Mouse (Mus musculus) kidney, adult 2 months (tissue): ENCODE results near the gene Cby1. TPM values are rescaled to one million over a fixed set of nuclear protein-coding genes. Genes with fewer than 3 reads are reported as not detected.
A peak's percentile ranks its signal among the peaks of the same experiment; 100 is the strongest.

Experiments used
- DNase-seq: peaks from one replicate; pipeline ENCODE4 v3.0.0; 2021
- H3K27ac ChIP-seq: fragments of 200-500 bp; 2 replicates; pipeline ENCODE4 v1.5.1; 2012; ENCODE audit warnings: low read depth, low read length, control low read depth, inconsistent platforms; ENCODE audit not compliant: insufficient read depth
- H3K27me3 ChIP-seq: fragments of 200-500 bp; replicated peaks from 2 replicates; pipeline ENCODE4 v1.6.1; 2012; ENCODE audit warnings: mild to moderate bottlenecking, moderate library complexity, low read length, inconsistent platforms; ENCODE audit not compliant: control insufficient read depth, insufficient read depth
- H3K36me3 ChIP-seq: fragments of 200-500 bp; 2 replicates; pipeline ENCODE4 v1.6.1; 2012; ENCODE audit warnings: mild to moderate bottlenecking, moderate library complexity, low read length, inconsistent platforms; ENCODE audit not compliant: control insufficient read depth, insufficient read depth
- H3K4me1 ChIP-seq: fragments of 200-500 bp; 2 replicates; pipeline ENCODE4 v1.6.1; 2011; ENCODE audit warnings: low read length; ENCODE audit not compliant: control insufficient read depth, insufficient read depth
- H3K4me3 ChIP-seq: fragments of 200-500 bp; 2 replicates; pipeline ENCODE4 v1.5.1; 2011; ENCODE audit warnings: mild to moderate bottlenecking, low read depth, low read length, control low read depth; ENCODE audit not compliant: insufficient read depth
- CTCF ChIP-seq: fragments of 200-500 bp; conservative IDR thresholded peaks from 2 replicates; pipeline ENCODE4 v1.5.1; 2011; ENCODE audit warnings: low read depth, mild to moderate bottlenecking, control low read depth, low read length, moderate library complexity, mixed read lengths; ENCODE audit not compliant: insufficient read depth, insufficient read length
- POLR2A ChIP-seq: fragments of 200-500 bp; IDR thresholded peaks from one replicate; pipeline ENCODE4 v1.6.1; 2011; ENCODE audit warnings: low read depth, low read length, control low read depth
- WGBS: fragments of 180-500 bp; shearing (Covaris S2); methylation state at CpG from one replicate; pipeline ENCODE4 v1.1.7; 2018; 5-methylcytosine and 5-hydroxymethylcytosine counted together
- polyA plus RNA-seq: library from polyadenylated mRNA; depleted of rRNA; stranded (reverse); fragments of >200 nt; gene quantifications from 2 replicates; pipeline ENCODE4 v1.2.3, GENCODE M21; 2012; rRNA removed

The Cby1 gene
- 12.0 and 15.1 TPM in 2 replicates for polyA plus RNA-seq

DNA sequence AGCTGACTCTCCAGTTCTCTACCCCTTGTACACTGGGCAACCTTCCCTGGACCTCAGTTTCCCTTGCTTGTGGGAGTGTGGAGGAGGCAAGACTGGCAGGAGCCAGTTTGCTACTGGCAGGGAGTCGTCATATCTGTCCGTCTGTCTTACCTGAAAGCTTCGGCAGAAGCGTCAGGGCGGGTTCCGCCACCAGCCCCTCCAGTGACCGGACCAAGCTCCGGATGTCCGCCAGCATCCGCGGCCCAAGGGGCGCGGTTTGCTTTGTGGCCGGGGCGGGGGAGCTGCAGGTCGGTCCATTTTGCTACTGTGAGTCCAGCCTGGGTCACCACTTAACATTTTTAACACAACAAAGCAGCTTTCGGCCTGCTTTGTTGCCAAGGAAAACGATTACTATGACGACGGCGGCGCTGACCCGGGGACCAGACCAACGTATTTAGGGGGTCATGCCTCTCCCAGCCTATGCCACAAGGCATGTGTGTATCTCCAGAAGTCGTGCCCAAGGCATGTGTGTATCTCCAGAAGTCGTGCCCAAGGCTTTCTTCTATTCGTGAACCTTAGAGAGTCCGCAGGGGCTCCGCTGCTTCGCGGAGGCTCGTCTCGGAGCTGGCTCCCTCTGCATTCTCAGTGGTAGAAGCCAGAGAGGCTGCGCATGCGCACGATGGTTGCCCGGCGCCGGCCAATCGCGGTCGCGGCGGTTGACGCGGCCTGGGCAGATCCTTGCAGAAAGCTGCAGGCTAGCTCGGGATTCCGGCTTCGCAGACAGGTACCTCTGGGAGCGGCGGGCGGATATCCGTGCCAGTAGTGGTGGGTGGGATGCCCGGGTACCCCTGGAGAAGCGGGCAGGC lies at the start of gene Cby1, which contains the start of gene Fam227a:
Cby1 (plus strand) TSS at position 669 of the 845 bp plus-strand sequence.
Fam227a (minus strand) TSS at position 426 of the 845 bp plus-strand sequence.
- no peak for TF ChIP-seq CTCF
- no peak for TF ChIP-seq POLR2A
- peak within 1 kb of the TSS; percentile 96 for H3K27ac ChIP-seq
- H3K4me3 ChIP-seq: peak within 1 kb of the TSS; percentile 78
- no peaks in the 10 kb centered on the region for H3K36me3 ChIP-seq
- 0 out of 2 replicates have a peak, but pooled peaks cover 3% of the 10 kb centered on the region for H3K4me1 ChIP-seq
- under 1% methylated on average over 55 of the region's 55 CpGs for WGBS
- DNase-seq: peak; percentile 97
- H3K27me3 ChIP-seq: no peaks in the 10 kb centered on the region

DNA sequence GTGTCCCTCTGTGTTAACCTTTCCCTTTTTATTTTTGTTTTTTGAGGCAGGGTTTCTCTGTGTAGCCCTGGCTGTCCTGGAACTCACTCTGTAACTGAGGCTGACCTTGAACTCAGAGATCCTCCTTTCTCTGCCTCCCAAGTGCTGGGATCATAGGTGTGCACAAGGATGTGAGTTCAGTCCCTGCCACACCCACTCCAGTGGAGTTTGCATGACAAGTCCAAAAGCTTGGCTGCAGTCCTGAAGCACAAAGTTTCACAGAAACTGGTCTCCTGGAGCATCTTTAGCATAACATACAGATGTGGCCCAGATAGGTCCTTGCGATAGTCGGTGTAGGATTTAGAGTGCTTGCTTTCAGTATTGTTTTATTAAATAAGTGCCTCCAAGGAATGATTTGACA lies 49.8 kb upstream of the Cby1 start:
- TF ChIP-seq CTCF: no peak
- TF ChIP-seq POLR2A: no peak
- no peak overlapping the region for H3K27ac ChIP-seq
- H3K4me3 ChIP-seq: no peak overlapping the region
- H3K27me3 ChIP-seq: no peaks in the 10 kb centered on the region
- 97% methylated on average over 2 of the region's 2 CpGs for WGBS
- DNase-seq: no peak
- H3K36me3 ChIP-seq: no peaks in the 10 kb centered on the region
- H3K4me1 ChIP-seq: no peaks in the 10 kb centered on the region

DNA sequence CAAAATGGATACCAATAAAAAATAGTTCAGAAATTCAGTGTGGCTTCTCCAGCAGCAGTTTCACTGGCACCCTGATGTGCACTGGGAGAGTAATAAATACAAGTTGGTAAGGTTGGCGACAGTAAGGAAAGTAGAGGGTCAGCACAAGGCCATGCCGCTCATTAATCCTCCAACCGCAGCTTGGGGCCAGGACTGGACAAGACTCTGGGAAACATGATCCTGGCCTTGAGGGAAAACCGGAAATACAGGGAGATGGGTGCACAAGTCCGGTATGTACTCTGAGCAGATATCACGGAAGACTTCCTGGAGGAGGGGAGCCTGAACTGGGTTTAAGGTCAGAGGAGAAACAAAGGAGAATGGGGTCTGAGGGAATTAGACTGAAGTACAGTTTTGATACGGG lies 43.5 kb upstream of the Cby1 start:
- TF ChIP-seq POLR2A (no peak), CTCF (no peak)

DNA sequence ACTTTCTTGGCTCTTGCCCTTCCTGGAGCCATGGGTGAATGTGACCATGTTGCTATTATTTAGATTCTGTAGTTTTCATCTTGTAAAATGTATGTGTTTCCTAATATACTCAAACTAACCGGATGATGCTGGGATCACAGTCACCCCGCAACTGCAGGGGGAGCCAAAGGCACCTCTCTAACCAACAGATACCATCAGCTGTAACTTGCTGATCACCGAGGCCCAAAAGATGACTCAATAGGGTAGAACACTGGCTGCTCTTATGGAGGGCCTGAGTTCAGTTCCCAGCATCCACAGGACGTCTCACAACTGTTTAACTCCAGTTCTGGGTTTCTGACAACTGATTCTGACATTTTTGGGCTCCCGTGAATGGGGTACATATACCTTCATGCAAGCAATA lies 42.3 kb upstream of the Cby1 start:
- TF ChIP-seq CTCF: no peak
- no peak for TF ChIP-seq POLR2A
- no peaks in the 10 kb centered on the region for H3K27me3 ChIP-seq

More for the DNA sequence above, 43.5 kb upstream of the Cby1 start:
- no peaks in the 10 kb centered on the region for H3K36me3 ChIP-seq
- no peak overlapping the region for H3K27ac ChIP-seq
- no peak for DNase-seq
- WGBS: 65% methylated on average over 7 of the region's 7 CpGs
- H3K27me3 ChIP-seq: no peaks in the 10 kb centered on the region
- no peaks in the 10 kb centered on the region for H3K4me1 ChIP-seq
- no peak overlapping the region for H3K4me3 ChIP-seq

DNA sequence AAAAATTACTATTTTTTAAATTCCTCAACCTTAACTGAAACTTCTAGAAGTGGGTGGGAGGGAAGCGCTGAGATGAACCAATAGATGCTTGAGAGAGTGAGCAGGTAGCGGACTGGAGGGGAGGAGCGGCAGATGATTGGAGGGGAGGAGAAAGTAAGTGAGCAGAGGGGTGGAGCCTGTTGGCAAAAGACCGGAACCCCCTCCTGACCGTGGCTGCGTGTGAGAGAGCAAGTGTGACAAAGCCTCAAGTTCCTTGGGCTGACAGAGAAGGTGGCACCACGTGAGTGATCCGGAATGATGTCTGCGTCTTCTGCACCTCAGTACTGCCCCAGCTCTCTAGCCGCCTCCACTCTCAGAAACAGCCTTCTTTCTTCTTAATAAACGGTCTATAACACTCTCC lies 41.9 kb upstream of the Cby1 start:
- no peak for TF ChIP-seq POLR2A
- no peak for TF ChIP-seq CTCF
- H3K27me3 ChIP-seq: no peaks in the 10 kb centered on the region
- 89% methylated on average over 11 of the region's 11 CpGs for WGBS
- H3K4me3 ChIP-seq: no peak overlapping the region
- H3K36me3 ChIP-seq: no peaks in the 10 kb centered on the region
- H3K4me1 ChIP-seq: no peaks in the 10 kb centered on the region
- H3K27ac ChIP-seq: no peak overlapping the region
- no peak for DNase-seq

More for the DNA sequence above, 42.3 kb upstream of the Cby1 start:
- Histone ChIP-seq H3K27ac (no peak overlapping the region), H3K4me3 (no peak overlapping the region), H3K4me1 (no peaks in the 10 kb centered on the region), H3K36me3 (no peaks in the 10 kb centered on the region)
- 87% methylated on average over 5 of the region's 5 CpGs for WGBS
- DNase-seq: no peak

DNA sequence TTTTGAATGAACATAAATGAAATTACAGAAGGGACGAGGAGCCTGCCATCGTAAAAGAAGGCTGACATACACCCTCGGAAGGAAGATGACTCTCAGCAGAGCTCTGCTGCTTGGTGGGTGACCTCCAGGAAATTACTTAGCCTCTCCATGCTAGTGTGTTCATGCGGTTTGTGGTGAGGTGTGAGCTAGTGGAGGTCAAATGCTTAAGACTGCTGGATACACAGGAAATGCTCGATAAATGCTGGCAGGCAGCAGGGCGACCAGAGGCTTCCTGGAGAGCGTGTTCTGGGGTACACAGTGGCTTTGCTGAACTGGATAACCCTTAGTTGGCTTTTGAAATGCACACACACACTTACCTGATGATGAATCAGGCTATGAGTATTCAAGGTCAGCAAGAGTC lies 40.5 kb upstream of the Cby1 start:
- no peaks in the 10 kb centered on the region for H3K36me3 ChIP-seq
- TF ChIP-seq POLR2A (no peak), CTCF (no peak)
- H3K4me3 ChIP-seq: no peak overlapping the region
- 64% methylated on average over 7 of the region's 7 CpGs for WGBS
- H3K27me3 ChIP-seq: no peaks in the 10 kb centered on the region
- DNase-seq: no peak
- H3K27ac ChIP-seq: no peak overlapping the region
- H3K4me1 ChIP-seq: no peaks in the 10 kb centered on the region

DNA sequence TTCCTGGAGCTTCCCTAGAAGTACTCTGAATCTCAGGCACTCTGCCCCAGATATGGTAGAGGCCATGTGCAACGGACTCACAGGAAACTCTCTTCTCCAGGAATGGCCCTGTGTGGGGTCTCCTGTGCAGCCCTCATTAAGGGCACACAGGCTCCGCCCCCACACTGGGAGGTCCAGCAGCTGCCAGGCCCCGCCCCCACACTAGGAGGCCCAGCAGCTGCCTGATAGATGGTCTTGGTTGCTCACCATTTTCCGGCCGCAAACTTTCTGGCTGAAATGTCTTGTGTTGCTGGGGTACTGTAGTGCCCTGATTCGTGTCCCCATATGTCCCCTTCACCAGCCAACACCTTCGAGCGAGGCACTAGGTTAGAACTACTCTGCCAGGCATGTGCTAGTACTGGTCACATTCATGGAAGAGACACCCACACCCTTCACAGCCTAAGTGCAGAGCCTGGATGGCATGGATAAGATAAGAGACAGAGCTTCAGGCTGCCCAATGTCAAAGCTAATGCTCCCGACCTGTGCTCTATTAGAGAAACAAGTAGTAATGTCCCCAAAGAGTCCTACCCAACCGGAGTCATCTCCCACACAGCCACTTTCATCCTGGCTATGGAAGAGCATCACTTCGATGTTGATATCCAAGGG lies 39.1 kb upstream of the Cby1 start:
- 85% methylated on average over 11 of the region's 11 CpGs for WGBS
- TF ChIP-seq POLR2A (no peak), CTCF (no peak)
- no peak for DNase-seq
- Histone ChIP-seq H3K4me3 (no peak overlapping the region), H3K4me1 (no peaks in the 10 kb centered on the region), H3K27me3 (no peaks in the 10 kb centered on the region), H3K27ac (no peak overlapping the region), H3K36me3 (no peaks in the 10 kb centered on the region)
